Mouse (Mus musculus): ENCODE results near the gene Lama2.

DNA sequence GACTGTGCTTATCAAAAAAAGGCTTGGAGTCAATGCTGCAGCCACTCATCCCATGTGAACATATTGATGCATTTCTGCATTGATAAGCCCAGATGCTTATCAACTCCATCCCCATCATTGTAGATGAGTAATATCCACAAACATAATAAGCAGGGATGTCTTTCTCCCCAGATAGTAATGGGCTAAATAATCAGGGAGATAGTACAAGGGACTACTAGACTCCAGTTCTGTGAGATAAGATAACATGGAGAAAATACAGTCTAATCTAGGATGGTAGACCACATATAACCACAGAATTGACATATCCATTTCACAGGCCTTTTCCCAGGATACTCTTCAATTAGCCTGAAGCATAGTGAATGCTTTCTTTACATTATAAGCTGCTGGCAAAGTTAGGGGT lies 622.9 kb downstream of the Lama2 start:
- TF ChIP-seq POLR2A (IDR thresholded peaks at IDR 0.05; ENCODE audit: control insufficient read depth, extremely low read depth, insufficient read depth, low read length, poor library complexity) (no peak), CTCF (IDR thresholded peaks at IDR 0.05; ENCODE audit: borderline replicate concordance, control insufficient read depth, extremely low read depth, insufficient read depth, low read length, poor library complexity) (no peak)
